Mouse (Mus musculus) liver, embryonic 15.5 days (tissue): ENCODE results near the gene Ttc5. TPM values are rescaled to one million over a fixed set of nuclear protein-coding genes. Genes with fewer than 3 reads are reported as not detected.
"Not testable (repeated sequence)": the region's sequence is repeated elsewhere in the genome, so short reads cannot be mapped to it uniquely, and the experiment has no call there.

Source experiments
- ATAC-seq: fragments of 200-750 bp; cut with Nextera tagmentation; 2 replicates; pipeline ENCODE4 v1.8.0; 2017; ENCODE audit warnings: moderate number of reproducible peaks, mild to moderate bottlenecking, moderate library complexity; ENCODE audit not compliant: insufficient read depth
- H3K27ac ChIP-seq: fragments of 300-500 bp; sonication (generic); replicated peaks from 2 replicates; pipeline ENCODE4 v1.5.1; 2015; ENCODE audit warnings: mild to moderate bottlenecking, inconsistent platforms
- H3K27me3 ChIP-seq: fragments of 300-500 bp; sonication (generic); 2 replicates; pipeline ENCODE4 v1.6.1; 2015; ENCODE audit warnings: mild to moderate bottlenecking, inconsistent platforms
- H3K36me3 ChIP-seq: fragments of 300-500 bp; sonication (generic); replicated peaks from 2 replicates; pipeline ENCODE4 v1.6.1; 2015; ENCODE audit warnings: moderate library complexity, mild to moderate bottlenecking, inconsistent platforms
- H3K4me1 ChIP-seq: fragments of 300-500 bp; sonication (generic); replicated peaks from 2 replicates; pipeline ENCODE4 v1.6.1; 2015; ENCODE audit warnings: inconsistent platforms
- H3K4me2 ChIP-seq: fragments of 300-500 bp; sonication (generic); 2 replicates; pipeline ENCODE4 v1.6.1; 2015; ENCODE audit warnings: moderate library complexity, mild to moderate bottlenecking, inconsistent platforms
- H3K4me3 ChIP-seq: fragments of 300-500 bp; sonication (generic); replicated peaks from 2 replicates; pipeline ENCODE4 v1.5.1; 2015; ENCODE audit warnings: mild to moderate bottlenecking, inconsistent platforms
- H3K9ac ChIP-seq: fragments of 300-500 bp; sonication (generic); 2 replicates; pipeline ENCODE4 v1.6.1; 2015; ENCODE audit warnings: moderate library complexity, mild to moderate bottlenecking, inconsistent platforms
- H3K9me3 ChIP-seq: fragments of 300-500 bp; sonication (generic); replicated peaks from 2 replicates; pipeline ENCODE4 v1.6.1; 2016; ENCODE audit warnings: inconsistent platforms
- WGBS: fragments of 180-500 bp; shearing (Covaris S2); methylation state at CpG from one replicate; pipeline ENCODE4 v1.1.7; 2015; ENCODE audit warnings: mixed read lengths; ENCODE audit not compliant: insufficient replicate concordance; 5-methylcytosine and 5-hydroxymethylcytosine counted together
- polyA plus RNA-seq: library from polyadenylated mRNA; unstranded; fragments of >200 nt; fragmentation: Nextera tagmentation; extraction: Ambion mirVana; gene quantifications from 2 replicates; pipeline ENCODE4 v1.2.1, GENCODE M21; 2015

The Ttc5 gene
- polyA plus RNA-seq, result 16.3 and 17.6 TPM in 2 replicates

- under 1% methylated on average over 21 of the region's 21 CpGs for WGBS
- peak; percentile 92 for ATAC-seq
- Histone ChIP-seq H3K36me3 (peaks cover 6% of the 10 kb centered on the region), H3K27ac (no peak within 1 kb of the TSS; the same call in 1 of the 2 replicates), H3K9ac (peak within 1 kb of the TSS; percentile 76), H3K27me3 (no peaks in the 10 kb centered on the region), H3K4me2 (peak within 1 kb of the TSS; percentile 74), H3K4me1 (peaks cover 10% of the 10 kb centered on the region), H3K4me3 (peak within 1 kb of the TSS; percentile 90), H3K9me3 (no peaks in the 10 kb centered on the region)
Observed at GRCm38 (mm10) chr14:50785251-50785637, at the start of gene Ttc5. Ttc5 (minus strand) TSS chr14:50785519.

DNA sequence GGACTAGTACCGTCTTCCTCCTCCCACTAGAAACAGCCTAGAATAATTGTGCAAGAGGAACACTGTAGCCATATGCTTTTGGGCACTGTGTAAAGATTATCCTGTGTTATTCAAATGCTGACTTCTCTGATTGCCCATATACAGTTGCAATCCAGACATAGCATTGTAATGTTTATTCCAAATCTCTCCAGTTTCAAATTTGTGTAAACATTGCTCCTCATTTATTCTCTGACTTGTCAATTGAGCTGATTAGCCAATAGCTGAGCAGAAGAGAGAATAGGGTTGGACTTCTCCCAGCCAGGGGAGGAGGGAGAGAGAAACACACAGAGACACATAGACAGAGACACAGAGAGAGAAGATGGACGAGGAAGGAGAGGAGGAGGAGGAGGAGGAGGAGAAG, 49.1 kb upstream of the Ttc5 start:
- no peak overlapping the region for H3K4me3 ChIP-seq
- H3K36me3 ChIP-seq, result no peaks in the 10 kb centered on the region
- no peak overlapping the region for H3K4me2 ChIP-seq
- H3K4me1 ChIP-seq, result no peaks in the 10 kb centered on the region
- peak; percentile 35 for ATAC-seq
- H3K27me3 ChIP-seq, result no peaks in the 10 kb centered on the region
- no peak overlapping the region for H3K27ac ChIP-seq
- H3K9me3 ChIP-seq, result no peaks in the 10 kb centered on the region
- H3K9ac ChIP-seq, result no peak overlapping the region
- 37% methylated on average over 2 of the region's 2 CpGs for WGBS

DNA sequence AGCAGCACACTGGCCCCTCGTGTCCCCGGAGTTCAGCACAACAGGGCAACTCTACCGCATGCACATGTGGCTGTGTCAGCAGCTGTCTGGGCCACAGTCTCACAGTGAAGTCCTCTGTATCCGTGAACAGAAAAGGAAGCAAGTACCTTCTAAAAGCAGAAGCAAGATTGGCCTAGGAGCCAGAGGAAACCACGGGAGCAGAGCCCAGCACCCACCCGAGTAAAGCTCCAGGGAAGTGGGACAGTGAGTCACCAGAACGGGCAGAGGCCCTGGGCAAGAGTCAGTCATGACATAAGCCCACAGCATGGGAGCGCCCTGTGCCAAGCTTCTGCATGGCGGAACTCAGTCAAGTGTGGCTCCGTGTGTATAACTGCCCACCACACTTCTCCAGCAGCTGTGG, 48.6 kb upstream of the Ttc5 start:
- H3K27me3 ChIP-seq, result no peaks in the 10 kb centered on the region
- H3K27ac ChIP-seq, result no peak overlapping the region
- H3K4me2 ChIP-seq, result no peak overlapping the region
- H3K9ac ChIP-seq, result no peak overlapping the region
- no peaks in the 10 kb centered on the region for H3K36me3 ChIP-seq
- no peak overlapping the region for H3K4me3 ChIP-seq
- WGBS, result 39% methylated on average over 10 of the region's 10 CpGs
- no peaks in the 10 kb centered on the region for H3K4me1 ChIP-seq
- peak; percentile 62 for ATAC-seq
- H3K9me3 ChIP-seq, result no peaks in the 10 kb centered on the region

- H3K9me3 ChIP-seq, result no peaks in the 10 kb centered on the region
- no peak overlapping the region for H3K4me2 ChIP-seq
- ATAC-seq, result no peak
- H3K36me3 ChIP-seq, result no peaks in the 10 kb centered on the region
- H3K4me1 ChIP-seq, result no peaks in the 10 kb centered on the region
- H3K4me3 ChIP-seq, result no peak overlapping the region
- no peak overlapping the region for H3K27ac ChIP-seq
- H3K27me3 ChIP-seq, result no peaks in the 10 kb centered on the region
- H3K9ac ChIP-seq, result no peak overlapping the region
- WGBS, result 61% methylated on average over 3 of the region's 3 CpGs
Observed at GRCm38 (mm10) chr14:50829878-50830277, 44.6 kb upstream of the Ttc5 start.

DNA sequence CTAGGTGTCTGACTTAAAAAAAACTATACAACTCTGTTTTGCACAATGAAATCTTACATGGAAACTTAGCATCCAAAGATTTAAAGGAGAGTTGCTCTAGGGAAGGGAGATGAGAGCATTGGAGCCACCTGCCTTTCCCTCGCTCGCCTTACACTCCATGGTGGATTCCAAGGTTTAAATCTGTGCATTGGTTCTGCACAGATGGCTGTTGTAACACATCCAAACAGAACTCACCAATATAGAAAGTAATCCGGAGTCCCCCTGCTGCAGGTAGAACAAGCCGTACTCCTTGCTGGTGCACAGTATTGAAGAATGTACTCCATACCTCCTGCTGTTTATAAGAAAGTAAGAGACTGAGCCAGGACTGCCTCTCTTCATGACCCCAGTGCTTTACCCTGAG, 41.3 kb upstream of the Ttc5 start:
- H3K4me1 ChIP-seq, result no peaks in the 10 kb centered on the region
- no peaks in the 10 kb centered on the region for H3K9me3 ChIP-seq
- peaks cover 12% of the 10 kb centered on the region for H3K36me3 ChIP-seq
- H3K4me2 ChIP-seq, result no peak overlapping the region
- H3K4me3 ChIP-seq, result no peak overlapping the region
- no peak overlapping the region for H3K27ac ChIP-seq
- WGBS, result 67% methylated on average over 4 of the region's 4 CpGs
- no peak overlapping the region for H3K9ac ChIP-seq
- ATAC-seq, result no peak
- no peaks in the 10 kb centered on the region for H3K27me3 ChIP-seq

- ATAC-seq, result no peak
- H3K9ac ChIP-seq, result no peak overlapping the region
- no peak overlapping the region for H3K4me2 ChIP-seq
- H3K36me3 ChIP-seq, result peaks cover 36% of the 10 kb centered on the region
- H3K27ac ChIP-seq, result 0 out of 2 replicates have a peak overlapping the region, but pooled peaks have one; percentile 41
- no peaks in the 10 kb centered on the region for H3K4me1 ChIP-seq
- no peaks in the 10 kb centered on the region for H3K9me3 ChIP-seq
- H3K4me3 ChIP-seq, result no peak overlapping the region
- WGBS, result 47% methylated on average over 9 of the region's 9 CpGs
- H3K27me3 ChIP-seq, result no peaks in the 10 kb centered on the region
Observed at GRCm38 (mm10) chr14:50824219-50824618, 38.9 kb upstream of the Ttc5 start.

GRCm38 (mm10) chr14:50823240-50823639, 37.9 kb upstream of the Ttc5 start:
- Histone ChIP-seq H3K27ac (no peak overlapping the region), H3K4me2 (no peak overlapping the region), H3K4me1 (no peaks in the 10 kb centered on the region), H3K4me3 (no peak overlapping the region), H3K9me3 (no peaks in the 10 kb centered on the region), H3K27me3 (no peaks in the 10 kb centered on the region), H3K9ac (no peak overlapping the region), H3K36me3 (peaks cover 44% of the 10 kb centered on the region)
- no peak for ATAC-seq
- 73% methylated on average over 2 of the region's 2 CpGs for whole genome bisulfite sequencing

- Histone ChIP-seq H3K4me2 (no peak overlapping the region), H3K9me3 (no peaks in the 10 kb centered on the region), H3K27me3 (no peaks in the 10 kb centered on the region), H3K4me1 (peaks cover 5% of the 10 kb centered on the region), H3K27ac (no peak overlapping the region), H3K9ac (no peak overlapping the region), H3K36me3 (peaks cover 71% of the 10 kb centered on the region), H3K4me3 (no peak overlapping the region)
- ATAC-seq, result no peak
- 76% methylated on average over 2 of the region's 2 CpGs for WGBS
Observed at GRCm38 (mm10) chr14:50813060-50813459, 27.7 kb upstream of the Ttc5 start.

GRCm38 (mm10) chr14:50807487-50808072, 22.3 kb upstream of the Ttc5 start, which contains the start of the genes Ccnb1ip1 and Parp2:
Ccnb1ip1 (minus strand) TSS chr14:50807732.
Parp2 (plus strand) TSS chr14:50807841.
- Histone ChIP-seq H3K36me3 (peaks cover 19% of the 10 kb centered on the region), H3K4me3 (peak within 1 kb of the TSS; percentile 65), H3K4me1 (peaks cover 18% of the 10 kb centered on the region), H3K4me2 (peak within 1 kb of the TSS; percentile 82), H3K9ac (peak within 1 kb of the TSS; percentile 69), H3K9me3 (no peaks in the 10 kb centered on the region), H3K27me3 (no peaks in the 10 kb centered on the region), H3K27ac (peak within 1 kb of the TSS; percentile 90)
- peak; percentile 100 for ATAC-seq
- under 1% methylated on average over 42 of the region's 42 CpGs for WGBS

- peaks cover 11% of the 10 kb centered on the region for H3K36me3 ChIP-seq
- 72% methylated on average over 5 of the region's 5 CpGs for WGBS
- peaks cover 18% of the 10 kb centered on the region for H3K4me1 ChIP-seq
- 0 out of 2 replicates have a peak overlapping the region, but pooled peaks have one; percentile 65 for H3K4me3 ChIP-seq
- H3K9me3 ChIP-seq, H3K9ac ChIP-seq, H3K27me3 ChIP-seq, ATAC-seq: not testable (repeated sequence)
- H3K4me2 ChIP-seq, result peak overlapping the region; percentile 82
- H3K27ac ChIP-seq, result 0 out of 2 replicates have a peak overlapping the region, but pooled peaks have one; percentile 90
Observed at GRCm38 (mm10) chr14:50806469-50806868, 21.1 kb upstream of the Ttc5 start.

GRCm38 (mm10) chr14:50804683-50805082, 19.4 kb upstream of the Ttc5 start:
- Histone ChIP-seq H3K9ac (no peak overlapping the region), H3K27ac (no peak overlapping the region), H3K27me3 (no peaks in the 10 kb centered on the region), H3K4me2 (no peak overlapping the region), H3K36me3 (no peaks in the 10 kb centered on the region), H3K4me3 (no peak overlapping the region), H3K9me3 (no peaks in the 10 kb centered on the region), H3K4me1 (peaks cover 18% of the 10 kb centered on the region)
- WGBS, result 66% methylated on average over 13 of the region's 13 CpGs
- ATAC-seq, result no peak
